Comparison of ENCODE assay signal across 14 mouse cellular contexts in genomic region chr12:72336009-72336408, GRCm38 (mm10).
"Had no signal": no experiment of that assay in that cellular context is flagged by ENCODE, and none has a peak within 500 bp of the region (broad histone marks: within the 10 kb centered on the region; RNA-seq: fewer than 3 reads in every experiment).

No protein-coding gene starts in this region.

- H3K9me3 ChIP-seq: midbrain, embryonic 10.5 days; neural tube, embryonic 13.5 days had no signal

- H3K9ac ChIP-seq: limb, embryonic 13.5 days; liver, embryonic 14.5 days; lung, embryonic 14.5 days; neural tube, embryonic 13.5 days had no signal

- H3K4me2 ChIP-seq: limb, embryonic 13.5 days; lung, embryonic 14.5 days; neural tube, embryonic 13.5 days had no signal

- DNase-seq: kidney, adult 11 months; kidney, adult 9 months; kidney, postnatal 10 days; left cerebral cortex, postnatal 4 days; lung, embryonic 14.5 days; lung, postnatal 10 days; midbrain, embryonic 14.5 days; retina, postnatal 1 day; right cerebral cortex, postnatal 14 days; thymus, postnatal 4 days had no signal

- H3K36me3 ChIP-seq: limb, embryonic 13.5 days; midbrain, embryonic 10.5 days; neural tube, embryonic 13.5 days had no signal

- H3K27me3 ChIP-seq: limb, embryonic 13.5 days; neural tube, embryonic 13.5 days had no signal

- H3K4me3 ChIP-seq: limb, embryonic 13.5 days; midbrain, embryonic 10.5 days; neural tube, embryonic 13.5 days had no signal

- H3K27ac ChIP-seq: limb, embryonic 13.5 days; liver, embryonic 14.5 days; midbrain, embryonic 10.5 days; neural tube, embryonic 13.5 days had no signal

- H3K4me1 ChIP-seq: limb, embryonic 13.5 days had no signal
